Mouse (Mus musculus): ENCODE measurements at regions not wholly inside any gene's neighbourhood (a gene's known extent, or its start where the extent isn't known, plus 50 kb on each side); places are given as distances from the start of the nearest gene placed in this dataset.

DNA sequence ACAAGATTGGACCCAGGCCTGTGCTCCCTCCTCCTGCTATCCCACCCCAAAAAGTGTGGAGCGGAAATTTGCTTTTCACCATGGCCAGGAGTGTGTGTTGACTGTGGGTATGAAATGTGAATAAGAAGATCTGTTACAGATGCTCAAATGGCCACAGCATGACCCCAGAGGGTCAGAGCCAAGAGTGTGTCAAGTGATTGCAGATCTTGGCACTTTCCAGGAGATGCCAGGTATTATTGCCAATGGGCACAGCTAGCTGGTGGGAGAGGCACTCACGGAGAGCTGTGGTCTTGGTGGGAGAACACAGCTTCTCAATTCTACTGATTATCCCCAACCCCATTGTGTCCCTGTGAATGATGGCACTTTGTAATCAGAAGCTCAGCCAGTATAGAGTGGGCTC lies 62.7 kb downstream of the Smim20 start:
- no peak for DNase-seq (ENCODE audit: low spot score in 2 of 2)

DNA sequence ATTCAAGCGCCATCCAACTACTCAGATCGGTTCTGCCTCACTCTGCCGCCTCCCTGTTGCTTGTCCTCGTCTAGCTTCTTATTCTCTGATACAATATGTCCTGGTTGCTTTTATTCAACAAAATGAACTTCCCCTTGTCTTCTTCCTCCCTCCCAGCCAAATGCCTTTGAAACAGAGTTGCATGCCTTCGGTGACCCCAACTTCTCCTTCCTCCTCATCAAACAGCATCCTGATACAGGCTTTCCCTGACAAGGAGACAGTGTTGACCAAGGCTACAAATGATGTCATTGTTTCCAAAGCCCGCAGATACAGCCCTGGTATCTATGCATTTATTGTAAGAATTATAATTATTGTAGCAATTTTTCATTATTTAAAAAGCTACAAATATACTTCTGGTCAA lies 69.8 kb downstream of the Smim20 start:
- no peak for DNase-seq (ENCODE audit: low spot score in 2 of 2)

DNA sequence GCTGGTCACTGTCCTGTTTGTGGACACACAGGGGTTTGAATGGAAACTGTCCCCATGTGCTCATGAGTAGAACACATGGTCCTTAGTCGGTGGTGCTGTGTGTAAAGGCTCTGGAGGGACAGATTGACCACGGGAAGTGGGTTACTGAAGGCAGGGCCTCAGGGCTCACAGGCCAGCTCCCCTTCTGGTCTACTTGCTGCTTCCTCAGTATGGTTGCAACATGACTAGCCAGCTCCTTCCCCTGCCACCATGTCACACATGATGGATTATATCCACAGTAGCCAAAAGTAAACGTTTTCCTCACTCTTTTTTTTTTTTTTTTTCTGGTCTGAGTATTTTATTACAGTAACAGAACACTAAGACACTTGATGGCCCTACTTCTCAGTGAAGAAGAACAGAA lies 70.9 kb downstream of the Smim20 start:
- DNase-seq (ENCODE audit: low spot score in 2 of 2) = no peak

DNA sequence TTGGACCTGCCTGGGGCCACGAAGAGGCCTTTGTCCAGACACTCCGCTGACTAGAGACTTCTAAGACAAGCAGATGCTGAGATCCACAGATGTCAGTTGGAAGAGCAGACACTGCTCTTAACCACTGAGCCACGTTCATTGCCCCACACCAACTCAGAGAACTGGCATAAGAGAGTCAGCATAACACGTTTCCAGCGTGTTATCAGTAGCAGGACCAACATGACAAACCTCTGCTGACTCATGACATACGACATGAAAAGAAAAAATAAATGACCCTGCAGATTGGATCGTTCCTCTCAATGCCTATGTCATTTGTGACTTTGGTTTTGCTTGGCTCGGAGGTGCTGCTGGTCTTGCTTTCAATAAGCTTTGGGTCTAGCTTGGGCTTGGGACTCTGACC lies 78.3 kb downstream of the Smim20 start:
- no peak for DNase-seq (ENCODE audit: low spot score in 2 of 2)

DNA sequence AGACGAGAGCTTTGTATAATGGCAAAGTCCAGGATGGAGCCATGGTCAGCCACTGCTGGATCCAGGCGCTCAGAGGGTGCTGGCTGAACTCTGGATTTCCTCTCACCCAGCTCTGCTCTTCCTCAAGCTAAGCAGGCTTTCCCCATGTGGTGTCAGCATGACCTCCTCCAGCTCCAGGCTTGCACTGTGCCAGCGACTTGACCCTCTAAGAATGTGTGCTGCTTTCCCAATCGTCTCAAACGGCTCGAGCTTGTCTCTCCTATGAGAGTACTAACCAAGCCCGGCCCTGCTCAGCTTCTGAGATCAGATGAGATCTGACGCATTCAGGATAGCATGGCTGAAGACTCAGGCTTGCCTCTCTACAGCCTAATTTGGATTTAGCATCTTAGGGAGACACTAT lies 79.1 kb downstream of the Smim20 start:
- DNase-seq (ENCODE audit: low spot score in 2 of 2) = no peak

DNA sequence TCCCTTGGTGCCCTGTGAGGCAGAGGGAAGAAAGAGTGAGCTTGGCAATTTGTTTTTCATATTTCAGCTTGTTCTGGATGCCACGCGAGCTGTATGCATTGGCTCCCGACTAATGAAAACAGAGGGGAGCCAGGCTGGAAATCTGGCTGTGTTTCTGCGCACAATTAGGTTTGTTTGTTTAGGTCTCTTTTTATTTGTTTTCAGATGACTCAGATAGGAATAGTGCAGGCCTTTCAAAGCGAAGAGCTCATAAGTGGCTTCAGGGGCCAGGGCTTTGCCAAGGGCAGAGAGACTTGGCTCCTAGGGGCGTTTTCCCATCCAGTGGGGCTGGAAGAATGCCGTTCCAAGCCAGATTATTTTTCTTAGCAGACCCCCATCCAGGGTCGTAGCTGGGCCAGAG lies 79.9 kb downstream of the Smim20 start:
- no peak for DNase-seq (ENCODE audit: low spot score in 2 of 2)

DNA sequence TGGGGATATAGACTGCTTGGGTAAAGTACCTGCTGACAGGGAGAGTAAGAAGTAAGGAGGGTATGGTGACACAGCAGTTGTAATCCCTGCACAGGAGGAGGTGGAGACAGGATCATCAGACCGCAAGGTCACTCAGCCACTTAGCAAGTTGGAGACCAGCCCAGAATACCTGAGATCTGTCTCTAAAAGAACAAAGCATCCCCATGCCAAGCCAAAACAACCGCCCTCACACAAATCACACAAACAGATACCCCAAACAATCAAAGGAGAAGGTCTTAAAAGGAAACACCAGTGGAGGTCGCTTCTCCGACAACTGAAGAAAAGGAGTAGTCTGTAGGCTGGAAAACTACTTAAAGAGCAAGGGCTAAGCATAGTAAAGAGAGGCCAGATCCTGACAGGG lies 86.0 kb downstream of the Smim20 start:
- no peak for DNase-seq (ENCODE audit: low spot score in 2 of 2)

DNA sequence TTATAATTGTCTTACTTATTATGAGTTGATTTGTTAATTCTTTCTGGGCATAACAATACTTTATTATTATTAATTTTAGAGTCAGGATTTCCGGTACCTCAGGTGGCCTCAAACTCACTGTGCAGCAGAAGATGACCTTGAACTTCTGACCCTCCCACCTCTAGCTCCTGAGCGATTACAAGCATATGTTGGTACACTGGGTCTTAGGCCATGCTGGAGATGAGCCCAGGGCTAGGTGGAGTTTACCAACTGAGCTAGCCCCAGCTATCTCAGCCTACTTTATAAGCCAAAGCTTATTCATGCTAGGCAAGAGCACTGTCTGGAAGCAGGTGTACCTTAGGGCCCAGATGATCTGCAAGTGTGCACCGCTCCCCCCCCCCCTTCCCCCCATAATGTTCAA lies 87.4 kb downstream of the Smim20 start:
- DNase-seq (ENCODE audit: low spot score in 2 of 2) = no peak

DNA sequence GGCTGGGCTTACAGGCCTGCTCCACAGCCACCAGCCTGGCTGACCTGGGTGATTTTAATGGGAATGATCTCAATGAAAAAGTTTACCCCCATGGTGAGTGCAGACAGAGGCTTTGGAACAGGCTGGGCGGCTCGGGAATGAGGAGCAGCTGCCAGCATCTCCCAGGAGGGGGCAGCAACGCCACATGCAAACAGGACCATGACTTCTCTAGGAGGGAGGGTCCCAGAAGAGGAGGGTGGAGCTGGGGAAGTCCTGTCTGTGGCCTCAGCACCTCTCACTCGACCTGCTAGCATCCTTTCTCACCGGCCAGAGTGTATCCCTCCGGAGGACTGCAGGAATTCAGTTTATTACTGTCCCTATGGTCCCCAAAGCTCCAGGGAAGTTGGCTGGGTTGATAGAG lies 88.2 kb downstream of the Smim20 start:
- DNase-seq (ENCODE audit: low spot score in 2 of 2) = peak; percentile 63 to 64

DNA sequence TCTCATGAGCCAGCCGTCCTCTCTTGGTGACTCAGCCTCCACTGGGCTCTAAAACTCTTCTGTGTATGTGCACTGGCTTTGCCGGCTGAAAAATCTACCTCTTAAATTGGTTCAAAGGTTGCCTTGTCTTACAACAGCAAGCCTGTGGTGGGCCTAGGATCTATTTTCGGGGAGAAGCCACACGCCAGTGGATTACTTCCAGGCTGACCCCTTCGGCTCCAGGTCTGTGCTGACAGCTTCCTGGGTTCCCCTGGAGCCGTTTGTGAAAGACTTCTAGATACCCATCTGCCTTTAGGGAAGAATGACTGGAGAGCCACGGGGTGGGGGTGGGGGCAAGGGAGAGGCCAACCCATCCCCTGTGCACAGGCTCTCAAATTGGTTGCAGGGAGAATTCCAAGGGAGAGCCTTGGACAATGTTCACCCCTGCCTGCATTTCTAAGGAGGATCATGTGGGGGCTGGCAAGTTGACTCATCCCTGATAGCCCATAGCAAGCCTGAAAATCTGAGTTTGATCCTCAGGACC lies 90.3 kb downstream of the Smim20 start:
- no peak for DNase-seq (ENCODE audit: low spot score in 2 of 2)

DNA sequence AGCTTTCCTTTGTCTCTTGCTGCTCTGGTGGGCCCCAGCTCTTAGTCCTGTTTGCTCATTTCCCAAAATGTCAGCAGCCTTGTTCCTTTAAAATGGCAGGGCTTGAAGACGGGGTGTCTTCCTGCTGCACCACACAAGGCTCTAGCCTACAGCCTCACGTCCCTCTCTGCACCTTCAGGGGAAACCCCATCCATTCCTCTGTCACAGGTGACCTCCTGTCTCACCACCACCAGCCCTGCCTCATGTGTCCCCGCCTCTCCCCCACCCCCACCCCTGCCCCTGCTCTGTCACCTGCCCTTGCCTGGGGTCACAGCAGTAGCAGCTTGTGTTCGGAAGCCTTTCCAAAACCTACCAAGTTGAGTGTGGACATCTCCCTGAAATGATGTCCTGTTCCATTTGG lies 91.3 kb downstream of the Smim20 start:
- no peak for DNase-seq (ENCODE audit: low spot score in 2 of 2)

DNA sequence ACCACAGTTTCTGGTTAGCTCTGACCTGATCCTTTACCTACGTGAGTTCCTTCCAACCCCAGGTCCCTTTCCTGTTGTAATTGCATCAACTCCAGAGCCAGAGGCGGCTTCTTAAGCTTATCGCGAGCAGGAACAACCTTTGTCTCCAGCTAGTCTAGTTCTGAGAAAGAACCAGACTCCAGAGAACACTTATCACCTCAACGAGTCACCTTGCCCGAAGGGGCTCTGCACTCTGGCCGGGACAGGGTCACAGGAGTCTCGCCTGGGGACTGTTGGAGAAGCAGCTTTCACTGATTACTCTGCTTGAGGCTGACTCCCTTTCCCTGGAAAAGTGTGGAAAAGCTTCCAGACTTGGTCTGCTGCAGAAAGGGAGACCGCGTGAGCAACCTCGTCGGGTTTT lies 93.0 kb downstream of the Smim20 start:
- no peak for DNase-seq (ENCODE audit: low spot score in 2 of 2)

DNA sequence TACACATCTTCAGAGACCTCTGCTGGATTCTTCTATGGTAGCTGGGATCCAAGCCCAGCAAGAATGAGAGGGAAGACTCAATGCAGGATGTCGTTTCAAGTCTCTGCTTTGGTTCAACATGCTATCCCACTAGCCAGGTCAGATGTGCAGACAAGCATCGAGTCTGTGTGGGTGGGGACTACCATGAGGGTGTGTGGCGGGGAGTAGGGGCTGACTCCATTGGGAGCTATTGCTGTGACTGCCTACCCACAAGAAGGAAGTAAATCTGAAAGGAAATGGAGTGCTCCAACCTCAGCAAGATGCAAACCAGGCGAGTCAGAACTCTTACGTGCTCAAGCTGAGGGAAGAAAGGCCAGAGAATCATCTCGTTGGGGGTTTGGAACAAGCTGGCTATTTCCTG lies 94.4 kb downstream of the Smim20 start:
- no peak for DNase-seq (ENCODE audit: low spot score in 2 of 2)

DNA sequence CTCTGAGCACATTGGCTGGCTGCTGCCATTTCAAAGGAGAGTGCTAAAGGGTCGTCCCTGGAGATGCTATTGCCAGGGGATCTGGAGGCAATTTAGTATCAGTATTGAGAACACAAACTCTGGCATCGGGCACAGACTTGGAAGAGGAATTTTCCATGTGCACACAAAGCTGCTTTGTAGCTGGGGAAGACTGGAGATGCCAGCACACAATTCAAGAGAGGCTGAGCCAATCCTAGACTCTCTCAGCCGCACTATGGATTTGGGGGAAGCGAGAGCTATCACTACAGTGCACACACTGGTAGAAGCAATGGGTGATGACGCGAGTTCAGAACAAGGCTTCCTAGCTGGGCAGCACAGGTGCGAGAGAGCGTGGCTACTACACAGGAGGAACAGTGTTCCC lies 97.0 kb downstream of the Smim20 start:
- no peak for DNase-seq (ENCODE audit: low spot score in 2 of 2)

DNA sequence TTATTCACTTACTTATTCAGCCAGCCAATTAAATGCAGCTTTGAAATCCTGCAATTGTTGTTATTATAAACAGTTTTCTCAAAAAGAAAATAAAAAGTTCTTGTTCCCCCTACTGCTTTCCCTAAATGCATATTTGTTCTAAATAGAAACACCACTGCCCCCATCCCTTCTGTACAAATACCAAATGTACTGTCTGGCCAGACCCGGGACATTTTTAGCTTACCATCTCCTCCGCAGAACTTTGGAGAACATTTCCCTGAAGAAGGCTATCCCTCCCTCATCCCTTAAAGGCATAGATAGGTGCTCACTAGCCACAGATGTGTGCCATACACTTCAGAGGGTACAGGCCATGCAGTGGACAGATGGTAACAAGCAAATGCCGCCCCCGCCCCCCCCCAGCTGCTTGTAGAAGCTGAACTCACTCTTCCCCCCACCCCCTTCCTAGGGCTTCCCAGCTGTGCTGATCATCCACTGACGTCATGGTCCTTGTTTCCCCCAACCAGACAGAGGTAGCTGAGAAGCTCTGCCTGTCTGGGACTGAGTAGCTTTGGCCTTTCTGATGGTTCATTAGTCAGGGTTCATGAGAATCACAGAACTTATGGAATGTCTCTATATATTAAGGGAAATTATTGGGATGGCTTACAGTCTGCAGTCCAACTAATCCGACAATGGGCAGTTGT lies 98.9 kb upstream of the Rbpj start:
- no peak for DNase-seq (ENCODE audit: low spot score in 2 of 2)

DNA sequence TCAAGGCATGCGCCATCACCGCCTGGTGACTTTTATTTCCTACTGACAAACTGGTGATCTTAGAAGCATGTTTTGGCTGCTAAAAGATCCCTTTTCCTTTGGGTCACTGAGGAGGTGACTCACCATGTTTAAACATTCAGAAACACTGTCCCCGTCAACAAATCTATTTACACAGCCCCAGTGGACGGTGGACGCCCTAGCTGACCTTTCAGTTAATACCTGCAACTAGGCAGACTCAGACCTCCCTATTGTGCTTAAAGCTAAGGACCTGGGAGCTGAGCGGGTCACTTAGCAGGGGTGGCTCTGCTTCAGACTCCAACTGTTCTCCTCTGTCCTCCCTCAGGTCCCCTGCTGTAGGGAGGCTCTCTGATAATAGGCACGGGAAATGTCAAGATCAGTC lies 95.7 kb upstream of the Rbpj start:
- DNase-seq (ENCODE audit: low spot score in 2 of 2) = no peak

DNA sequence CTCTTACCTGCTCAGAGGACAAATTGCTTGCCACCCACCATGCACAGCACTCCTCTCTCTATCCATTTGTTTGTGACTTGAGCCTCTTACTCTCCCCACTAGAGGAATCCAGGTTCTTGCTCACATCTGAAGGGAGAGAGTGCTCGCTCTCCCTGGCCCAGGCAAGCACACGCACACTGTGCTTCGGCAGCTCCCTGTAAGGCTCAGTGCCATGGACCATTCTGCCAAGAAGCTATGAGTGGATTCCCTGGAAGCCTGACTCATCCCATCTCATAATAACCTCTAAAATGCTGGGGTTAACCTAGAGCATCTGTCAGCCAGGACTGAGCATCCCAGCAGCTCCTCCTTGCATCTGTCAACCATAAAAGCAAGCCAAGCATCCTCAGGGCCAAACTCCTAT lies 94.3 kb upstream of the Rbpj start:
- no peak for DNase-seq (ENCODE audit: low spot score in 2 of 2)

DNA sequence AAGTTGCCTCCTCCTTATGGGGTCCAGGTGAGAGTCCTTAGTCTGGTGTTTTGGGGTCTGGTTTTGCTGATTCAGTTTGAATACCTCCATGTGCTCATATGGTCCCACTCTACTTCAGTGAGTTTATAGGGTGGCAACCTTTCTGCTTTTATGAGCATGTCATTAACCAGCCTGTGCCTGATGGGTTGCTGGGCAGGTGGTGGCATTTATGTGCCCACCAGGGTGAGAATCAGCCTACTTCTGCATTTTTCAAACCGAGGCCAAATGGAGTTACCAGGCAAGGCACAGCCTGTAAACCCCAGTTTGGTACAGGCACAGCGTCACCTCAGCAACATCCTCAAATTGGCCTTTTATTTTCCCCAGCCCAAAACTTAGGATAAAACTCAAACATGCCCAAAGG lies 92.6 kb upstream of the Rbpj start:
- DNase-seq (ENCODE audit: low spot score in 2 of 2) = no peak

DNA sequence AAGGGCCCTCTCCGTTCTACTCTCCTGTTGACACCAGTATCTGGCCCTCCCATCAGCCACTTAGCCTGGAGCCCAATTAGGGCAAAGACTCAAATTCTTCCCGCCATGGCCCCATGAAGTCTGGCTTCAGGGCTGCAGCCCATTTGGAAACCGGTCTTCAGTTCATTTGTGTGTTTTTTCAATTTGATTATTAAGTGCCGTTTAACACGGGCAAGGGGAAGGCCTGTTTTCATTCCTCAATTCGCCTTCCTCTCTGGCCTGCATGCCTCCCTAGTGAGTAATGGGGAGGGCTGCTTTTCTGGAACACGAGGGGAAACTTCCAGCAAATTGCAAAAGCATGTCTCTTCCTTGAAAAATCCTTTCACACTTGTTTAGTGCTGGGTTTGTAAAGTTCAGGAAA lies 89.1 kb upstream of the Rbpj start:
- no peak for DNase-seq (ENCODE audit: low spot score in 2 of 2)

DNA sequence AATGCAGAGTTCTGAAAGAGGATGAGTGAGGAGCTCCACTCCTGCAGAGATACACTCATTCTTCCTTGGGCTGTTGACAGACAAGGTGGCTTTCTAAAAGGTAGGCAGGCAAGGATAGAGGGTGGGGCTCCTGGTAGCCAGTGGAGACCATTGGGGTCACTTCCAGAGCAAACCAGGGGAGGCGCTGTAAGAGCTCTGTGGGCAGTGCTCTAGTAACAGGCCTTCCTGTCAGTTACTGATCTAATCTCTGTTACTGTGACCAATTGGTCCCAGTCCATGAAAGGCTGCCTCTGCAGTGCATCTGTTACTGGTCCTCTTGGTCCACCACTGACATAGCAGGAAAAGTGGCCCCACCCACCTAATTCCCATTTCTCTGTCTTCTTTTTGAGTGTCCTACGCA lies 88.3 kb upstream of the Rbpj start:
- no peak for DNase-seq (ENCODE audit: low spot score in 2 of 2)

DNA sequence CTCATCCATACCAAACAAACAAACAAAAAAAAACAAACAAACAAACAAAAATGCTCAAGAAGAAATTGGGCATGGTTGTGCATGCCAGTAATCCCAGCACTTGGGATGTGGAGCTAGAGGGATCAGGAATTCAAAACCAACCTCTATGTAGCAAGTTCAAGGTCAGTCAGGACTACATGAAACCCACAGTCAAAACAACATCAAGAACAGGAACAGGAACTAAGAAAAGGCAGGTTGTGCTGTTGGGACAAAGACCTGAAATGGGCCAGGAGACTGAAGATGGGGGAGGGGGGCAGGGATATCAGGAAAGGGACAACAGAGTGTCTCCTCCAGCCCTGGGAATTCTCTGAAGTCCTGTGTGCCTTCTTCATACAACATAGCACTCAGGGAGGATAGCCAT lies 87.8 kb upstream of the Rbpj start:
- no peak for DNase-seq (ENCODE audit: low spot score in 2 of 2)

DNA sequence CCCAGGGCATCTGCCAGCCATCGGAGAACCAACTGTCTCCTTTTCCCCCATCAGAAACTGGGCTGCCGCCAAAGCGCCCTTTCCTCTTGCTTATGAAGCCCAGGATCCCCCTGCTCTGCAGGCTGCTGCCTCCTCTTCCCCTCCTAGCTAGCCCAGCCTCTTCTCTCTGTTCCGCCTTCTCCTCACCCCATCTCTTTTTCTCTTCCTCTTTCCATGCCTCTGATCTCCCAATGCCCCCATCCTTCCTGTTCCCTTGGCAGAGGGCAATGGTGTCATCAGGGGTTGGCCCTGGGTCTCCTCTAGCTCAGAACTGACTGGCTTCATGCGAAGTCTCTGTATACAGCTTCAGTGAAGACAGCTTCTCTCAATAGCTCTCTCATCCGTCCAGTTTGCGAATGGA lies 87.4 kb upstream of the Rbpj start:
- DNase-seq (ENCODE audit: low spot score in 2 of 2) = no peak

DNA sequence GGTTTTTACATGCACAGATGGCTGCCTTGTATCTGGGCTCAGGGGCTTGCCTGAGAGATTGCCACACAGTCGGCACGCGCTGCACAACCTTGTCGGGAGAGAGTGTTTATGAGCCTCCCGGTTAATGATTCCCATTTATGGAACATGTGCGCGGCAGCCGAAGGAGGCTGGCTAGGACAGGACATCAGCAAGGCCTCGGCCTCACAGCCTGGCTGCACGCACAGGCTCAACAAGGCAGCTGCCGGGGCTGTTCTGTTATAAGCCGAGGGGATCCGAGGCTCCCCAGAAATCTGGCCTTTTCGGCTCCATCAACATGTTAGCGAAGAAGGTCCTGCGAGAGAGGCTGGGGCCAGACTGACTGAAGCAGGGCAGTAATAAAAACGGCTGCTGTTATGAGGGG lies 86.3 kb upstream of the Rbpj start:
- no peak for DNase-seq (ENCODE audit: low spot score in 2 of 2)

DNA sequence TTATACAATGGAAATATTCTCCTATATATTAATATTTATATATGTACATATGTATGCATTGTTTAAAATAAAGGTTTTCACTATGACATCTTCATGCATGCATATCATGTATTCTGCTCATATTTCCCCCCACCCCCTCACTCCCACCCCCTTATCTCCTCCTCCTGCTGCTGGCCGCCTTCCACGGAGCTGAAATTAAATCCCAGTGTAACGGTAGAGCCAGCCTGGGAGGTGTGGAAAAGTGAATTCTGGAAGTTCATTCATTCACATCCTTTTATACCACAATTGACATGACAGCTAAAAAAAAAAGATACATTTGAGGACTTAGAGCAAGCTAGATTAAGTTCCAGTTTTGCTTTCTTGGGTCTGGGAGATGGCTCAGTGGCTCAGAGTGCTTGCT lies 85.7 kb upstream of the Rbpj start:
- no peak for DNase-seq (ENCODE audit: low spot score in 2 of 2)
